Mouse (Mus musculus) embryo, embryonic 11 days (tissue): Measurements from ENCODE around the gene Scp2.
A peak's percentile ranks its signal among the peaks of the same experiment; 100 is the strongest.
"Not testable (repeated sequence)": the region's sequence is repeated elsewhere in the genome, so short reads cannot be mapped to it uniquely, and the experiment has no call there.

ENCODE experiments used
- DNase-seq: peaks from one replicate; pipeline ENCODE4 v3.0.0-alpha.2; 2015

The Scp2 gene

GRCm38 (mm10) chr4:108144880-108145279, at the start of gene Scp2:
Scp2 (minus strand) TSS chr4:108144998.
- no peak for DNase-seq

- no peak for DNase-seq
Observed at GRCm38 (mm10) chr4:108192821-108193323, 48.1 kb upstream of the Scp2 start.

- DNase-seq: no peak
Observed at GRCm38 (mm10) chr4:108182278-108182677, 37.5 kb upstream of the Scp2 start.

- no peak for DNase-seq
Observed at GRCm38 (mm10) chr4:108168056-108168455, 23.3 kb upstream of the Scp2 start.

- DNase-seq: no peak
Observed at GRCm38 (mm10) chr4:108166874-108167273, 22.1 kb upstream of the Scp2 start.

GRCm38 (mm10) chr4:108165152-108165895, 20.5 kb upstream of the Scp2 start, which contains the start of gene Echdc2:
Echdc2 (plus strand) TSS chr4:108165437.
- peak; percentile 86 for DNase-seq

- no peak for DNase-seq
Observed at GRCm38 (mm10) chr4:108163291-108163690, 18.5 kb upstream of the Scp2 start.

- no peak for DNase-seq
Observed at GRCm38 (mm10) chr4:108161936-108162335, 17.1 kb upstream of the Scp2 start.

- DNase-seq: not testable (repeated sequence)
Observed at GRCm38 (mm10) chr4:108155141-108155540, 10.3 kb upstream of the Scp2 start.

GRCm38 (mm10) chr4:108145554-108145953, 756 bp upstream of the Scp2 start:
- not testable (repeated sequence) for DNase-seq

- DNase-seq: no peak
Observed at GRCm38 (mm10) chr4:108143778-108144177, 1.0 kb downstream of the Scp2 start.

- not testable (repeated sequence) for DNase-seq
Observed at GRCm38 (mm10) chr4:108143178-108143577, 1.6 kb downstream of the Scp2 start.

- no peak for DNase-seq
Observed at GRCm38 (mm10) chr4:108136938-108137337, 7.9 kb downstream of the Scp2 start.

GRCm38 (mm10) chr4:108130452-108130851, 14.3 kb downstream of the Scp2 start:
- DNase-seq: no peak

GRCm38 (mm10) chr4:108128339-108128738, 16.5 kb downstream of the Scp2 start:
- DNase-seq: no peak

GRCm38 (mm10) chr4:108127516-108127915, 17.3 kb downstream of the Scp2 start:
- no peak for DNase-seq

- DNase-seq: no peak
Observed at GRCm38 (mm10) chr4:108126260-108126659, 18.5 kb downstream of the Scp2 start.

GRCm38 (mm10) chr4:108124104-108124503, 20.7 kb downstream of the Scp2 start:
- DNase-seq: no peak

GRCm38 (mm10) chr4:108117924-108118876, 26.6 kb downstream of the Scp2 start:
- DNase-seq: peak; percentile 94

GRCm38 (mm10) chr4:108117488-108117887, 27.3 kb downstream of the Scp2 start:
- DNase-seq: no peak

GRCm38 (mm10) chr4:108116466-108116865, 28.3 kb downstream of the Scp2 start:
- no peak for DNase-seq

- DNase-seq: no peak
Observed at GRCm38 (mm10) chr4:108110706-108111105, 34.1 kb downstream of the Scp2 start.

GRCm38 (mm10) chr4:108109728-108110127, 35.1 kb downstream of the Scp2 start:
- no peak for DNase-seq
